Mouse (Mus musculus): ENCODE data around the gene Pkd1l2.

- TF ChIP-seq POLR2A (IDR thresholded peaks at IDR 0.05; ENCODE audit: control insufficient read depth, extremely low read depth, insufficient read depth, low read length, poor library complexity) (no peak), CTCF (IDR thresholded peaks at IDR 0.05; ENCODE audit: borderline replicate concordance, control insufficient read depth, extremely low read depth, insufficient read depth, low read length, poor library complexity) (no peak)
These were observed 34.3 kb upstream of the Pkd1l2 start for GRCm38 (mm10) chr8:117116534-117116933.
